ENCODE assay signal across 9 mouse cellular contexts in the genomic region with DNA sequence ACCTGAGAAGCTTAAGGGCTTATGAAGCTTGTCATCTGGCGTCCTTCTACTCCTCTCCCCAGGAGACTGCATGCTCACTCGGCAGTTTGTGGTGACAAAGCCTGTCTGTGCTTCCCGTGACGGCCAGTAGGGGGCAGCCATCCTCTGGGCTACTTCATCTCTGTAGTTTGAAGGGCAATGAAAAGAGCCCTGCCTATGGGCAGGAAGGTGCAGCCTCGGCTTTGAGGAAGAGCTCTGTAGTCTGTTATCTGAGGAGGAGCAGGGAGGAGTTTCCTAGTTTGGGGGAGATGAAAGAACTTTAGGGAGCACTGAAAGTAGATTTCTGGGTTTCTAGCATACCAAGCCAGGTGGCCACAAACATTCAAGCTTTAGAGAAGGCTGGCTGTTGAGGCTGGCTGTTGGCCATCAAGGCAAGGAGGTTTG. TPM values are rescaled to one million over a fixed set of nuclear protein-coding genes. Genes with fewer than 3 reads are reported as not detected.
DNase-seq lines count a peak whose midpoint lies in the region; TF ChIP-seq lines count a peak whose summit lies in the region.
"Had no signal": no experiment of that assay in that cellular context is flagged by ENCODE, and none has a peak within 500 bp of the region (broad histone marks: within the 10 kb centered on the region; RNA-seq: fewer than 3 reads in every experiment).

No protein-coding gene starts in this region.

- no peak for DNase-seq in cerebellum, adult 2 months
- no peak for DNase-seq in cerebellum, adult 8-10 months
- DNase-seq in A20 (ENCODE audit: low read depth, low spot score), result peak; percentile 86
- DNase-seq in adrenal gland, postnatal 14 days, result peak; percentile 84
- peak; percentile 61 to 85 for DNase-seq in frontal cortex, adult 2 months (ENCODE audit: extremely low spot score in 1 of 2, low spot score in 1 of 2)
- peak; percentile 76 to 80 for DNase-seq in layer of hippocampus, adult 2 months (ENCODE audit: low spot score in 2 of 2)
- peak; percentile 82 for DNase-seq in lung, postnatal 10 days
- DNase-seq in spleen, adult 18-20 months, result peak; percentile 50 to 68

- WGBS in cerebellum, adult 2 months, result 6% methylated on average over 5 of the region's 5 CpGs

- TF ChIP-seq CTCF in cerebellum, adult 2 months (IDR thresholded peaks at IDR 0.05; ENCODE audit: borderline replicate concordance, insufficient read depth, low read depth, low read length), result peak; percentile 38; the same call in 1 of the 2 replicates
- peak; percentile 91 for TF ChIP-seq CTCF in layer of hippocampus, adult 2 months (conservative IDR thresholded peaks at IDR 0.05)

- no peak for TF ChIP-seq POLR2A in cerebellum, adult 2 months (IDR thresholded peaks at IDR 0.05; ENCODE audit: borderline replicate concordance, insufficient read depth, low read length)

- no peak overlapping the region for H3K4me3 ChIP-seq in cerebellum, adult 2 months (replicated peaks; ENCODE audit: insufficient read depth, low read depth, low read length)
- H3K4me3 ChIP-seq in layer of hippocampus, adult 2 months, result no peak overlapping the region
- H3K4me3 ChIP-seq: hindbrain, embryonic 15.5 days had no signal

- H3K27ac ChIP-seq in cerebellum, adult 2 months (ENCODE audit: insufficient read depth, low read length), result no peak overlapping the region
- peak overlapping the region; percentile 78 for H3K27ac ChIP-seq in layer of hippocampus, adult 2 months
- H3K27ac ChIP-seq: hindbrain, embryonic 15.5 days had no signal

- H3K27me3 ChIP-seq in cerebellum, adult 2 months (ENCODE audit: control insufficient read depth, insufficient read depth, low read length), result peaks cover 1% of the 10 kb centered on the region; the same call in 1 of the 2 replicates

- no peaks in the 10 kb centered on the region for H3K4me1 ChIP-seq in cerebellum, adult 2 months (ENCODE audit: control insufficient read depth, insufficient read depth, low read length)

RNA-seq across cellular contexts. Expression of gene Rtn4rl2, which starts 18.0 kb away (rescaled TPM):
- 1.2 and 1.7 TPM in 2 replicates for polyA plus RNA-seq in cerebellum, adult 2 months (2012; rRNA removed)
- total RNA-seq in adrenal gland, postnatal 14 days (2021), result 1.6 and 2.6 TPM in 2 replicates
- 65.5 and 75.2 TPM in 2 replicates for polyA plus RNA-seq in frontal cortex, adult 2 months (2012; rRNA removed)
- 10 to 100 TPM; 85.9 to 88.8 TPM for total RNA-seq in layer of hippocampus, adult 2 months (2021)

RNA-seq across cellular contexts. Expression of gene Slc43a1, which starts 29.9 kb away (rescaled TPM):
- polyA plus RNA-seq in cerebellum, adult 2 months (2012; rRNA removed), result 0.25 and 0.43 TPM in 2 replicates
- total RNA-seq in adrenal gland, postnatal 14 days (2021), result 5.2 and 9.3 TPM in 2 replicates
- 0.22 and 0.29 TPM in 2 replicates for polyA plus RNA-seq in frontal cortex, adult 2 months (2012; rRNA removed)
- total RNA-seq in layer of hippocampus, adult 2 months (2021), result under 1 TPM; 0.27 to 0.79 TPM

RNA-seq across cellular contexts. Expression of gene Timm10, which starts 41.7 kb away (rescaled TPM):
- 83.3 and 88.4 TPM in 2 replicates for polyA plus RNA-seq in cerebellum, adult 2 months (2012; rRNA removed)
- total RNA-seq in adrenal gland, postnatal 14 days (2021), result 54.2 and 73.7 TPM in 2 replicates
- polyA plus RNA-seq in frontal cortex, adult 2 months (2012; rRNA removed), result 86.2 and 96.6 TPM in 2 replicates
- 10 to 100 TPM; 48.7 to 57.5 TPM for total RNA-seq in layer of hippocampus, adult 2 months (2021)

RNA-seq across cellular contexts. Expression of gene Smtnl1, which starts 46.1 kb away (rescaled TPM):
- polyA plus RNA-seq in cerebellum, adult 2 months (2012; rRNA removed), result not detected in 2 replicates
- total RNA-seq in adrenal gland, postnatal 14 days (2021), result not detected in 2 replicates
- polyA plus RNA-seq in frontal cortex, adult 2 months (2012; rRNA removed), result not detected in 2 replicates
- total RNA-seq in layer of hippocampus, adult 2 months (2021), result not detected
- polyA plus RNA-seq: hindbrain, embryonic 15.5 days had no signal

Comparison
In these comparisons a context has a peak if more than half of its experiments do, and no peak if none do; other contexts are left out.
1. DNase-seq: peak in A20 (single experiment), adrenal gland, postnatal 14 days (single experiment), frontal cortex, adult 2 months (2 of 2), layer of hippocampus, adult 2 months (2 of 2), lung, postnatal 10 days (single experiment) and spleen, adult 18-20 months (2 of 2); none in cerebellum, adult 2 months (0 of 2) and cerebellum, adult 8-10 months (single experiment).
2. RNA of gene Rtn4rl2, which starts 18.0 kb away (total RNA-seq): 85.9 to 88.8 TPM in layer of hippocampus, adult 2 months; 1.6 to 2.6 TPM in adrenal gland, postnatal 14 days; every median in the first group is over 10 times any median in the second.